Mouse (Mus musculus): ENCODE results near the gene Endou. TPM values are rescaled to one million over a fixed set of nuclear protein-coding genes. Genes with fewer than 3 reads are reported as not detected.
A peak's percentile ranks its signal among the peaks of the same experiment; 100 is the strongest.

Gene Endou
- 3.9 and 4.0 TPM in 2 replicates for polyA plus RNA-seq (2012; rRNA removed)

DNA sequence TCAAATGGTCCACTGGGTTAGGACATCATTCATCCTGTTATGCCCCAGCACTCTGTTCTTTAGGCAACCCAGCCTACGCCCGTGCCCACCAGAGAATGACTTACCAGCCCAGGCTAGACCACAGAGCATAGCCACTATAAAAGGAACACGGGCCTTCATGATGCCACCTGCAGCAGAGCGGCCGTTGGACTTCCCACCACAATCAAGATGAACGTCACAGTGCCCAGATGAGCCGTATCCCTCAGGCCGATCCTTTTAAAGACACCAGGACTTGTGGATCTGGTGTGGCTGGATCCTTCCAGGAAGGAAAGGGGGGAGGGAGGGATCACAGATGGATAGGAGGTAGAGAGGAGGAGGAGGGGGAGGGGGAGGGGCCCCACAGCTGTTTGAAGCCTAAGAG lies at the start of gene Endou:
TSS of gene Endou (minus strand) at position 229 of the 400 bp plus-strand sequence.
- no peaks in the 10 kb centered on the region for H3K4me1 ChIP-seq (ENCODE audit: control insufficient read depth, insufficient read depth, low read length)
- no peak within 1 kb of the TSS for H3K4me3 ChIP-seq (ENCODE audit: insufficient read depth, low read length)
- H3K27ac ChIP-seq (ENCODE audit: insufficient read depth, low read length), result no peak within 1 kb of the TSS
- TF ChIP-seq POLR2A (IDR thresholded peaks at IDR 0.05; ENCODE audit: extremely low read depth, insufficient read depth, low read length) (no peak), CTCF (IDR thresholded peaks at IDR 0.05; ENCODE audit: extremely low read depth, insufficient read depth, low read length) (no peak)

DNA sequence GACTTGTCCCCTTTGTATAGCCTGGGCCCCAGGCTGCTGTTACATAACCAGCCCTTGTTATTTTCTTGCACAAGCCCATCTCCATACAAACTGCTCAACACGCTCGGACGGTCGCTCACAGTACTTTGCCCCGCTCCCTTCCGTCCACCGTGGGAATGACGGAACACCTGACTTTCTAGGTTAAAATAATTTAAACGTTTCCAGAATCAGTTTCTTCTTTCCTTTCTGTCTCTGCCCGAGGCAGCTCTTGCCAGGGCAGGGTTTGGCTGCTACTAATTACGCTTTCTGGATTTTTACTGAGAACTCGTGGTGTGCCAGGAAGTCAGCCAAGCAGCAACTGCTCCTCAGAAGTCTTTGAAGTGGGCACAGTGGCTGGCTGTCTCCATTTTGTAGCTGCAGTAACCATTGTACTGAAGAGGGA lies 49.5 kb upstream of the Endou start:
- TF ChIP-seq POLR2A (IDR thresholded peaks at IDR 0.05; ENCODE audit: extremely low read depth, insufficient read depth, low read length) (no peak), CTCF (IDR thresholded peaks at IDR 0.05; ENCODE audit: extremely low read depth, insufficient read depth, low read length) (no peak)
- H3K4me3 ChIP-seq (ENCODE audit: insufficient read depth, low read length), result no peak overlapping the region
- 0 out of 2 replicates have a peak overlapping the region, but pooled peaks have one; percentile 13 for H3K27ac ChIP-seq (ENCODE audit: insufficient read depth, low read length)
- peaks cover 2% of the 10 kb centered on the region for H3K4me1 ChIP-seq (ENCODE audit: control insufficient read depth, insufficient read depth, low read length)

DNA sequence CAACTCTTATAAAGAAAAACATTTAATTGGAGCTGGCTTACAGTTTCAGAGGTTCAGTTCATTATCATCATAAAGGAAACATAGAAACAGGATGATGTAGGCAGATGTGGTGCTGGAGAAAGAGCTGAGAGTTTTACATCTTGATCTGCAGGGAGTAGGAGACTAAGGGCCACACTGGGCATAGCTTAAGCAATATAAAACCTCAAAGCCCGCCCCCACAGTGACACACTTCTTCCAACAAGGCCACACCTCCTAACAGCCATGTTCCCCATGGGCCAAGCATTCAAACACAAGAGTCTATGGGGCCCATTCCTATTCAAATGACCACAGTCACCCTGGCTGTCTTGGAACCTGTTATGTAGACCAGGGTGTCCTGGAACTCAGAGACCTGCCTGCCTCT lies 48.4 kb upstream of the Endou start:
- Histone ChIP-seq H3K4me1 (ENCODE audit: control insufficient read depth, insufficient read depth, low read length) (peaks cover 2% of the 10 kb centered on the region), H3K4me3 (ENCODE audit: insufficient read depth, low read length) (no peak overlapping the region), H3K27ac (ENCODE audit: insufficient read depth, low read length) (no peak overlapping the region)
- TF ChIP-seq CTCF (IDR thresholded peaks at IDR 0.05; ENCODE audit: extremely low read depth, insufficient read depth, low read length), result no peak
- TF ChIP-seq POLR2A (IDR thresholded peaks at IDR 0.05; ENCODE audit: extremely low read depth, insufficient read depth, low read length), result no peak

DNA sequence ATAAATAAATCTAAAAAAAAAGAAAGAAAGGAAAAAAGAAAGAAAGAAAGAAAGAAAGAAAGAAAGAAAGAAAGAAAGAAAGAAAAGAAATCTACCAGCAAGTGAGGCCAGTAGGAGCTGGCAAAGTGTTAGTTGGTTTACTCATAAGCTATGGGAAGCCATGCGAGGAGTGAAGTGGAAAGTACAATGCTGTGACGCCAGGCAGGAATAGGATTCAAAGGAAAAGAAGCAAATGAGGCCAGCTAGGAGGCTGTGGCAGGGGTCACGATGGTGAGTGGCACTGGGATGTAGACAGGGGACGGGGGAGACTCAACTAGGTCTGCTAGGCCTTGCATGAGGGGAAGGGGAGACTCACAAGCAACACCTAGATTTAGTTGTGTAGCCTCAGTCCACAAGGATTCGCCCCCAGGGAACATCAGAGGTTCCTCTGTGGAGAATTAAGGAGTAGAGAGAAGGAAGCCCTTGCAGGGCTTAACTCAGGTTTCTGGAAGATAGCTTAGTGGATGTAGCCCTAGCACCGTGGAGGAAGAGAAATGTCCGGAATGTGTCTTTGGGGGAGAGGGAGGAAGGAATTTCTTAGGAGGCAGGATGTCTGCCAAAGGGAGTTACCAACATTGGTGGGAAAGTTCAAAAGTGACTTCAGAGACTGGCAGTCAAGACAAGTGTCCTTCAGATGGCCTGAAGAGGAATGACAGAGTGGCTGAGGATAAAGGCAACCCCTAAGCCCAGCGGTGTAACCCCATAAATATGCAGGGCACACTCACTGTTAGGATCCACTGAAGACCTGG lies 47.4 kb upstream of the Endou start, which contains the start of gene Slc48a1:
TSS of gene Slc48a1 (plus strand) at position 210 of the 788 bp plus-strand sequence.
- no peak within 1 kb of the TSS for H3K27ac ChIP-seq (ENCODE audit: insufficient read depth, low read length)
- peaks cover 2% of the 10 kb centered on the region for H3K4me1 ChIP-seq (ENCODE audit: control insufficient read depth, insufficient read depth, low read length)
- TF ChIP-seq POLR2A (IDR thresholded peaks at IDR 0.05; ENCODE audit: extremely low read depth, insufficient read depth, low read length) (no peak), CTCF (IDR thresholded peaks at IDR 0.05; ENCODE audit: extremely low read depth, insufficient read depth, low read length) (no peak)
- H3K4me3 ChIP-seq (ENCODE audit: insufficient read depth, low read length), result no peak within 1 kb of the TSS

DNA sequence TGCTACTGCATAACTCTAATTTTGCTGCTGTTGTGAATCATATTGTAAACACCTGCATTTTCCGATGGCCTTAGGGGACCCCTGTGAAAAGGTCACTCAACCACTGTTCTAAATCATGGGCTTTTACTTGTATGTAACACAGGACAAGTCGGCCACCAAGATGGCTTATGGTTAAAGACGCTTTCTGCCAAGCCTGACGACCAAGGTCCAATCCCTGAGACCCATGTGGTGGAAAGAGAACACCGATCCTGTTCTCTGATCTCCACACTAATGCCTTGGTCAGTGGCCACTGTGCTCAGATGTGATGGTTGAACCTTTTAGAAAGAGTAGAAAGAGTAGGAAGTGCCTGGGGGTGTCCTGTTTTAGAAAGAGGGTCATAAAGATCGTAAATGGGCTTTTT lies 45.8 kb upstream of the Endou start:
- Histone ChIP-seq H3K4me1 (ENCODE audit: control insufficient read depth, insufficient read depth, low read length) (no peaks in the 10 kb centered on the region; the same call in 1 of the 2 replicates), H3K27ac (ENCODE audit: insufficient read depth, low read length) (no peak overlapping the region), H3K4me3 (ENCODE audit: insufficient read depth, low read length) (no peak overlapping the region)
- TF ChIP-seq POLR2A (IDR thresholded peaks at IDR 0.05; ENCODE audit: extremely low read depth, insufficient read depth, low read length) (no peak), CTCF (IDR thresholded peaks at IDR 0.05; ENCODE audit: extremely low read depth, insufficient read depth, low read length) (no peak)

DNA sequence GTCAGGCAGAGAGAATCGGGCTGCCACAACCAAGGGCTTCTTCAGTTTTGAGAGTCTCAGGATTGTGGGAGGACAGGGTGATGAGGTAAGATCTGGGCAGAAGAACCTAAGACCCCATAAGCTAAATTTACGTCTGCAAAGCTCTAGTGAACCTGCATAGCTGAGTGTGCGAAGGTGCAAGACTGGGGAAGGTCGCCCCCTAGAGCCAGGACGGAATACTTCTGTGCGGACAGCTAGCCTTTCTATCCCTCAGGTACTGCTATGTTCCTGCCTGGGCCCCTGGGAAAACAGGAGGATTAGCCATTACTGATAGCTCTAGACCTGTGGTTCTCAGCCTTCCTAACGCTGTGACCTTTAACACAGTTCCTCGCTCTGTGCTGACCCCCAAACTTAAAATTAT lies 45.4 kb upstream of the Endou start:
- peak; percentile 91 for TF ChIP-seq CTCF (IDR thresholded peaks at IDR 0.05; ENCODE audit: extremely low read depth, insufficient read depth, low read length)
- no peak for TF ChIP-seq POLR2A (IDR thresholded peaks at IDR 0.05; ENCODE audit: extremely low read depth, insufficient read depth, low read length)
- Histone ChIP-seq H3K27ac (ENCODE audit: insufficient read depth, low read length) (no peak overlapping the region), H3K4me1 (ENCODE audit: control insufficient read depth, insufficient read depth, low read length) (no peaks in the 10 kb centered on the region; the same call in 1 of the 2 replicates)

DNA sequence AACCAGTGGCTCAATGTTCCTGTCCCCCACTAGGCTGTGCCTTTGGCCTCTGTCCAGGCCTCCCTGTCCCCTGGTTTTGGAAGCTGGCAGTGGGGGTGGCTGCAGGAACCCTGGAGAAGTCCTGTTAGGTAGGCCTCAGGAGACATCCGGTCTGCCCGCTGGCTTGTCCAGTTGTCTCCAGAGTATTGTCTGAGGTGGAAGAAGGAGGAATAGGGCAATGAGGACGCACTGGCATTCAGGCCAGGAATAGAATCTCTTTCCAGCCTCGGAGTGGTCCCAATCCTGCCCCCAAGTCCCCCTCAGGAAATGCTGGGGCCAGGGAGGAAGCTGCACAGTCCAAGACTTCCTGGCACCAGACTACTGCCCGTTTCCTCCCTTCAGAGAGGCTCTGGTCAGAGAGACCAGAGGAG lies 42.8 kb upstream of the Endou start:
- TF ChIP-seq POLR2A (IDR thresholded peaks at IDR 0.05; ENCODE audit: extremely low read depth, insufficient read depth, low read length), result no peak
- TF ChIP-seq CTCF (IDR thresholded peaks at IDR 0.05; ENCODE audit: extremely low read depth, insufficient read depth, low read length), result no peak
- Histone ChIP-seq H3K4me1 (ENCODE audit: control insufficient read depth, insufficient read depth, low read length) (no peaks in the 10 kb centered on the region), H3K4me3 (ENCODE audit: insufficient read depth, low read length) (no peak overlapping the region), H3K27ac (ENCODE audit: insufficient read depth, low read length) (no peak overlapping the region)

More for the DNA sequence above, 45.4 kb upstream of the Endou start:
- no peak overlapping the region for H3K4me3 ChIP-seq (ENCODE audit: insufficient read depth, low read length)

DNA sequence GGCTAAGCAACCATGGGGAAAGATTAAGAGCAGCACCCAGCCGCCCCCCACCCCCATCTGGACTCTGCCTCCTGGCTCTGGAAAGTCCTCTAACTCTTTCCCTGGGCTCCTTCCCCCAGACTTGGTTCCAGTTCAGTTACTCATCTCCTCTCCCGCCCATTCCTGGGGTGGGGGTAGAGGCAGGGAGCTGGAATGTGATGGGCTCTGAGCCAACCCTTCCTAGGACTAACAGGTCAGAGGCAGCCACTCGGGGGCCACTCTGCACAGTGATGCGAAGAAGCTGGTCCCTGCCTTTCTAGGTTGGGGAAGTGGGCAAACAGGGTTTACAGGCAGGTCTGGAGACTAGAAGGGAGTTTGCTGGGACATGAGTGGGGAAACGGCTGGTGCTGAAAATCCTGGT lies 42.0 kb upstream of the Endou start:
- no peak for TF ChIP-seq CTCF (IDR thresholded peaks at IDR 0.05; ENCODE audit: extremely low read depth, insufficient read depth, low read length)
- TF ChIP-seq POLR2A (IDR thresholded peaks at IDR 0.05; ENCODE audit: extremely low read depth, insufficient read depth, low read length), result no peak
- Histone ChIP-seq H3K4me1 (ENCODE audit: control insufficient read depth, insufficient read depth, low read length) (no peaks in the 10 kb centered on the region), H3K4me3 (ENCODE audit: insufficient read depth, low read length) (no peak overlapping the region), H3K27ac (ENCODE audit: insufficient read depth, low read length) (no peak overlapping the region)

DNA sequence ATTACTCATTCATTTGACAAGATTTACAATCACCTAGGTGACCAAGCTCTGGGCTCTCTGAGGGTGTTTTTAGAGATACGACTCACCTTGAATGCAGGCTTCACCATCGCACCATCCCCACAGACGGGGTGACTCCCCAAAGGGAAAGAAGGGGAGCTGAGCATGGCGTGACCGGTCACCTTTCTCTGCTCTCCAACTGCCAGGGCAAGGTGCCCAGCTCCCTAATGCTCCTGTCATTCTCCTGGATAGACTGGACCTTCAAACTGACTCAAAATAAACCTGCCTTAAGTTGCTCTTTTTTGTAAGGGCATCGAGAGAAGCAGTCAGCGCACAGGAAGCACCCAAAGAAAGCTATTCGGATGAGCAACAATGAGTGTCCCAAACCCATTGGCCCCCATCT lies 39.1 kb upstream of the Endou start:
- Histone ChIP-seq H3K4me3 (ENCODE audit: insufficient read depth, low read length) (no peak overlapping the region), H3K4me1 (ENCODE audit: control insufficient read depth, insufficient read depth, low read length) (no peaks in the 10 kb centered on the region), H3K27ac (ENCODE audit: insufficient read depth, low read length) (no peak overlapping the region)
- TF ChIP-seq CTCF (IDR thresholded peaks at IDR 0.05; ENCODE audit: extremely low read depth, insufficient read depth, low read length), result no peak
- no peak for TF ChIP-seq POLR2A (IDR thresholded peaks at IDR 0.05; ENCODE audit: extremely low read depth, insufficient read depth, low read length)

DNA sequence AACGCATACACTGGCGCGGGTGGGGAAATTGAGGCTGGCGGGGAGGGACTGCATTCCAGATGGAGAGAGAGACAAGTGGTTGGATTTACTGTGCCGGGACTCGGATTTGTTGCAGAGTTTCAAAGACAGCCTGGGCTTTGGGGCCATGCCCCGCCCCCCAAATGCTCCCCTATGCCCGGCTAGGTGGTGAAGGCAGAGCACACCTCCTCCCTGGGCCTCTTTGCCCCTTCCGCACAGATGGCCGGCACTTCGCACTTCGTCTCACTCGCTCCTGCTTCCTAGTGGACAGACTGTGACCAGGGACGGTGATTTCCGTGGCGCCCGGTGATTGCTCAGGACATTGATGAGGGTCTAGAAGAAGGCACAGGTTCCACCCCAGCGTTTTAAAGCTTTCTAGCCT lies 37.1 kb upstream of the Endou start:
- Histone ChIP-seq H3K4me3 (ENCODE audit: insufficient read depth, low read length) (peak overlapping the region; percentile 61; the same call in 1 of the 2 replicates), H3K27ac (ENCODE audit: insufficient read depth, low read length) (peak overlapping the region; percentile 55; the same call in 1 of the 2 replicates), H3K4me1 (ENCODE audit: control insufficient read depth, insufficient read depth, low read length) (no peaks in the 10 kb centered on the region)
- TF ChIP-seq POLR2A (IDR thresholded peaks at IDR 0.05; ENCODE audit: extremely low read depth, insufficient read depth, low read length) (no peak), CTCF (IDR thresholded peaks at IDR 0.05; ENCODE audit: extremely low read depth, insufficient read depth, low read length) (no peak)
